Mouse (Mus musculus) spleen, adult 2 months (tissue): ENCODE measurements around the gene Zfp213. TPM values are rescaled to one million over a fixed set of nuclear protein-coding genes. Genes with fewer than 3 reads are reported as not detected.
"Not testable (repeated sequence)": the region's sequence is repeated elsewhere in the genome, so short reads cannot be mapped to it uniquely, and the experiment has no call there.

Experiments
- DNase-seq, 2 experiments: peaks; one replicate each; pipeline versions ENCODE4 v3.0.0 to v3.0.0-alpha.2; 2012 to 2021; ENCODE audit warnings: low spot score in 2 of 2, low read depth in 1 of 2
- H3K27ac ChIP-seq: fragments of 200-500 bp; 2 replicates; pipeline ENCODE4 v1.5.1; 2012; ENCODE audit warnings: low read length, inconsistent platforms; ENCODE audit not compliant: insufficient read depth
- H3K27me3 ChIP-seq: fragments of 200-500 bp; 2 replicates; pipeline ENCODE4 v1.6.1; 2012; ENCODE audit warnings: mild to moderate bottlenecking, moderate library complexity, low read length, inconsistent platforms; ENCODE audit not compliant: control insufficient read depth, insufficient read depth
- H3K36me3 ChIP-seq: fragments of 200-500 bp; 2 replicates; pipeline ENCODE4 v1.6.1; 2012; ENCODE audit warnings: mild to moderate bottlenecking, low read length, inconsistent platforms; ENCODE audit not compliant: control insufficient read depth, insufficient read depth
- H3K4me1 ChIP-seq: fragments of 200-500 bp; 2 replicates; pipeline ENCODE4 v1.6.1; 2011; ENCODE audit warnings: inconsistent platforms; ENCODE audit not compliant: control insufficient read depth, insufficient read depth, insufficient read length
- H3K4me3 ChIP-seq: fragments of 200-500 bp; 2 replicates; pipeline ENCODE4 v1.5.1; 2011; ENCODE audit warnings: mild to moderate bottlenecking, inconsistent platforms; ENCODE audit not compliant: insufficient read depth, insufficient read length; ENCODE audit errors: extremely low read depth
- CTCF ChIP-seq: fragments of 200-500 bp; IDR thresholded peaks from 2 replicates; pipeline ENCODE4 v1.5.1; 2011; ENCODE audit warnings: mild to moderate bottlenecking, inconsistent platforms; ENCODE audit not compliant: insufficient read depth, insufficient read length, insufficient replicate concordance; ENCODE audit errors: extremely low read depth
- POLR2A ChIP-seq: fragments of 200-500 bp; IDR thresholded peaks from 2 replicates; pipeline ENCODE4 v1.6.1; 2011; ENCODE audit warnings: low read depth, low read length, inconsistent platforms
- WGBS: fragments of 180-500 bp; shearing (Covaris S2); methylation state at CpG from one replicate; pipeline ENCODE4 v1.1.7; 2018; 5-methylcytosine and 5-hydroxymethylcytosine counted together
- polyA plus RNA-seq: library from polyadenylated mRNA; depleted of rRNA; stranded (reverse); fragments of >200 nt; gene quantifications from 2 replicates; pipeline ENCODE4 v1.2.3, GENCODE M21; 2012

Zfp213 gene
- polyA plus RNA-seq, 1 experiment = 11.8 TPM

- 73% methylated on average over 3 of the region's 3 CpGs for WGBS
- TF ChIP-seq POLR2A (no peak), CTCF (no peak)
- no peak for DNase-seq
- peaks cover 3% of the 10 kb centered on the region; the same call in 1 of the 2 replicates for H3K4me1 ChIP-seq
- peaks cover 12% of the 10 kb centered on the region for H3K27me3 ChIP-seq
- H3K36me3 ChIP-seq = no peaks in the 10 kb centered on the region
- no peak overlapping the region for H3K27ac ChIP-seq
- no peak overlapping the region for H3K4me3 ChIP-seq
Measured at GRCm38 (mm10) chr17:23540106-23540505, 23.9 kb downstream of the Zfp213 start.

GRCm38 (mm10) chr17:23539608-23540007, 24.4 kb downstream of the Zfp213 start:
- H3K27me3 ChIP-seq = peaks cover 15% of the 10 kb centered on the region
- 94% methylated on average over 5 of the region's 5 CpGs for WGBS
- H3K4me1 ChIP-seq = peaks cover 3% of the 10 kb centered on the region; the same call in 1 of the 2 replicates
- no peaks in the 10 kb centered on the region for H3K36me3 ChIP-seq
- no peak overlapping the region for H3K4me3 ChIP-seq
- TF ChIP-seq CTCF (no peak), POLR2A (no peak)
- no peak for DNase-seq
- no peak overlapping the region for H3K27ac ChIP-seq

DNA sequence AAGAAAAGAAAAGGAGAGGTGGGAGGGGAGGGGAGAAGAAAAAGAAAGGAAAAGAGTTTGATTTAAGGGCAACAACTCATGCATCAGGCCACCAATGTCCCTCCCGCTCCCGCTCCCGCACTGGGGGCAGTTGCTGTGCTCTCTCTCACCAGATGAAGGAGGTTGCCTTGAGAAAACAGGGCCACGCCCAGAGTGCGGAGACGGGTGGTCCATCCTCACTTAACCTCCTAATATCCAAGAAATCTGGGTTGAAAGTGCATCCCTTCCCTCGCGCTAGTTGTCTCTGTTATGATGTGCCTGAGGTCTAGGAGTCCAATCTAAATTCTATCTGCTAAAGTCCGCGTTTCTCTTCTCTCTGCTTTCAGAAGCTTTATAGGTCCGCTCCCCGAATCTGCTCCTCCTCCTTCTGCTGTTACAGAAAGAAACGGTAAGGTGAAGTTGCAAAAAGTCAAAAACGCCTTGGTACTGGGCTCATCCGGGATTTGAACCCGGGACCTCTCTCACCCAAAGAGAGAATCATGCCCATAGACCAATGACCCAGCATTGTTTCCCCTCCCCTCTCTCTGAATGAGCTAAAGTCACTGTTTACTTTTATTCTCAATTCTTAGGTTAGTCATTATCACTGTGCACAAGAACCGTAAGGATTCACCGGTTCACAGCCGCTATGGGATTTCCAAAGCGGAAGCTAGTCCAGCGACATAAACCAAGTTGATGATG, 25.6 kb downstream of the Zfp213 start:
- peaks cover 3% of the 10 kb centered on the region; the same call in 1 of the 2 replicates for H3K4me1 ChIP-seq
- TF ChIP-seq CTCF (no peak), POLR2A (no peak)
- no peaks in the 10 kb centered on the region for H3K36me3 ChIP-seq
- DNase-seq = no peak
- peaks cover 15% of the 10 kb centered on the region for H3K27me3 ChIP-seq
- WGBS = 20% methylated on average over 21 of the region's 21 CpGs
- no peak overlapping the region for H3K27ac ChIP-seq
- peak overlapping the region; percentile 9; the same call in 1 of the 2 replicates for H3K4me3 ChIP-seq

DNA sequence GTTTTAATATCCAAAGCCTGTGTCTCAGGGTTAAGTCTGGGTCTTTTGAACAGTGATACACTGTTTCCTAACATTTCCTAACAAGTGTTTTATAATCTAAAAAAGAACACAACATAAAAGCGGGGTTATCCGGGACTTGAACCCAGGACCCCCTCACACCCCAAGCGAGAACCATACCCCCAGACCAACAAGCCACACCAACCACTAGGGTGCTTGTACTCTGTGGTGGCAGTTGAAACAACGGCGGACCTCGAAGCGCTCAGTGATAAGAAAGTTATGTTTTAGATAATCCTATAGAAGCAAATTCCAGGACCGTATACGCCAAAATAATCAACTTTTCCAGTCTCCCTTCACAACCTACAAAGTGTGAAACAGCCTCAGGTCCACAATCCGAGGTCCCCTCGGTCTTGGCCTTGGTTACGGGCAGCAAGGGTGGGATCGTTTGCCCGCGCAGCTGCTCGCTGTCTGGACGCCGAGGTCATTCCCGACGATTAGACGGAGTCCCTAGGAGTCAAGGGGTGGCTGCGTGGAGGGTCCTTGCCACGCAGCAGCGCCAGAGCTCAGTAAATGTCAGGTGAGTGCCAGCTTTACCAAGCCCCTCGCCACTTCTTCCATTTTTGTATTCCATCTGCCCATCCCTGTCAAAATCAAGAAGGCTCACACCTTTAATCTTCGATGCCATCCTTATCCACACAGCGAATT, 26.3 kb downstream of the Zfp213 start:
- Histone ChIP-seq H3K36me3 (no peaks in the 10 kb centered on the region), H3K27ac (no peak overlapping the region), H3K4me1 (peaks cover 3% of the 10 kb centered on the region; the same call in 1 of the 2 replicates), H3K27me3 (peaks cover 15% of the 10 kb centered on the region), H3K4me3 (no peak overlapping the region)
- DNase-seq = no peak
- no peak for TF ChIP-seq CTCF
- no peak for TF ChIP-seq POLR2A
- 15% methylated on average over 27 of the region's 27 CpGs for WGBS

- H3K4me1 ChIP-seq, DNase-seq, H3K4me3 ChIP-seq, H3K27ac ChIP-seq, H3K36me3 ChIP-seq: not testable (repeated sequence)
- H3K27me3 ChIP-seq = peaks cover 13% of the 10 kb centered on the region
- WGBS = 4% methylated on average over 17 of the region's 29 CpGs
Measured at GRCm38 (mm10) chr17:23535046-23535788, 28.8 kb downstream of the Zfp213 start.

DNA sequence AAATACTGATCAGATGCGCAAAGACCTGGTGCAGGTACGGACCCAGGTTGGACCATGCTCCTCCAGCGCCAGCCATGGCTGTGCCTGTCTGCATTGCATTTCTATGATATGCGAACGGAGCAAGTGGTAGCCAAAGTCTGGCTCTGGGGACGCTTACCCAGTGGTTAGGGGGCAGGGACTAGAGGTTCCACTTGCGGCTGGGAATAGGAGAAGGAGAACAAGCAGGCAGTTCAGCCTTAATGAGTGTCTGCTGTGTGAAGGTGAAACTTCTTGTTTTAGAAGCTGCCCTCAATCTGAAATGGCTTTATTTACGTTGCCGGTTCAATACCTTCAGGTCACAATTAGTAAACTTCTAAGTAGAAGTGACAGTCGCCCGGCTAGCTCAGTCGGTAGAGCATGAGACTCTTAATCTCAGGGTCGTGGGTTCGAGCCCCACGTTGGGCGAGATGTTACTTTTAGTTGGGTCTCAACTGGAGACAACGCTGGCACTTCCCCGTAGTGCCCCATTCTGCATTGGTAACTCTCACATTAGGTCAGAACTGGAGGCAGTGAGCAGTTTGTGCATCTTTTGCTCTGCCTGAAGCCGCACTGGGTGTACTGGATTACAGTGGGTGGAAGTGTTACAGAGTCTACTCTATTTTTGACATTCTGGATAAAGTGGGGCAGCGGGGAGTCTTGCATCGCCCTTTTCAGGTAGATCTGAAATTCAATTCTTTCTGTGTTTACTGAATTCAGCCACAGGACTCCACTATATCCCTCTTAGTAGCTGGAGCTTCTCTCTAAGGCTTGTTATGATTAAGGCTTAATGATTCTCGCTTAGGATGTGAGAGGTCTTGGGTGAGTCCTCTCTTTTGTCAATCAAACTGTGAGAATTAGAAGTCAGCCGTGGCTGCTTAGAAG, 30.2 kb downstream of the Zfp213 start:
- H3K4me3 ChIP-seq, H3K36me3 ChIP-seq, H3K27ac ChIP-seq, H3K4me1 ChIP-seq, DNase-seq: not testable (repeated sequence)
- 13% methylated on average over 11 of the region's 23 CpGs for WGBS
- H3K27me3 ChIP-seq = peaks cover 12% of the 10 kb centered on the region

DNA sequence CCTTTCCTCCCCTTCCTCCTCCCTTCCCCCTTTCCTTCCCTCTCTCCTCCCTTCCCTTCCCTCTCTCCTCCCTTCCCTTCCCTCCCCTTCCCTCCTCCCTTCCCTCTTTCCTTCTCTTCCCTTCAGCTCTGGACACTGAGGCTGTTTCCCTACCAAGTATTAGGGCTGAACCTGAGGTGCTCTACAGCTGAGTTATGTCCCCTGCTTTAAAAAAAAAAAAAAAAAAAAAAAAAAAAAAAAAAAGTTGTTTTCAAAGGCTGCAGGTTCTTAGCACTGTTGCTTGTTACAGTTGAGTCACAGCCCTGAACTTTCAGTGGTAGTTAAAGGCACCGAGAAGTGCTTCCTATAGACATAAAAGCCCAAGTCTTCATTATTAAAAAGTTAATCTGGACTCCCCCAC, 32.6 kb downstream of the Zfp213 start:
- not testable (repeated sequence) for H3K4me1 ChIP-seq, H3K4me3 ChIP-seq, H3K27ac ChIP-seq, H3K27me3 ChIP-seq, DNase-seq, H3K36me3 ChIP-seq
- WGBS = 31% methylated on average over 1 of the region's 1 CpGs

DNA sequence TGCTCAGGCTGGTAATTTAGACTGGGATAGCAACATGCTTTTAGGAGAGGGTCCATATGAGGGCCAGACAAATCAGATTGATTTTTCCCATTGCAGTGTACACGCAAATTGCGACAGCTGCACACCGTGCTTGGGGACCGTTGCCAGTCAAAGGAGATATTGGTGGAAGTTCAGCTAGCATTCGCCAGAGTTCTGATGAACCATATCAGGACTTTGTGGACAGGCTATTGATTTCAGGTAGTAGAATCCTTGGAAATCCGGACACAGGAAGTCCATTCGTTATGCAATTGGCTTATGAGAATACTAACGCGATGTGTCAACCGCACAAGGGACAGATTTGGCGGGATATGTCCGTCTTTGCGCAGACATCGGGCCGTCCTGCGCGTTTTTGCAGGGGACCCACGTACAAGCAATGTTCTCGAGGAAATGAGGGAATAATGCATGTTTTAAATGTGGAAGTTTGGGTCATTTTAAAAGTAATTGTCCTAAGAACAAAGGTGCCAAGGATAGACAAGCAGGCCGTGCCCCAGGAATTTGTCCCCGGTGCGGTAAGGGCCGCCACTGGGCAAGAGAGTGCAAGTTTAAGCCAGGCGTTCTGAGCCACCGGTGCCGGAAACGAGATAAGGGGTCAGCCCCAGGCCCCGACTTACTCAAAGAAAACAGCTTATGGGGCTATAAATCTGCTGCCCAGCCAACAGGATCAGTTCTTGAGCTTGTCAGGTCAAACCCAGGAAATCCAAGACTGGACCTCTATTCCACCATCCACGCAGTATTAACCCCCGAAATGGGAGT, 40.9 kb downstream of the Zfp213 start:
- H3K27ac ChIP-seq, DNase-seq, H3K36me3 ChIP-seq, H3K27me3 ChIP-seq, H3K4me1 ChIP-seq, H3K4me3 ChIP-seq: not testable (repeated sequence)
- WGBS = 61% methylated on average over 30 of the region's 30 CpGs
